Mouse (Mus musculus): ENCODE measurements at regions not wholly inside any gene's neighbourhood (a gene's known extent, or its start where the extent isn't known, plus 50 kb on each side); places are given as distances from the start of the nearest gene placed in this dataset.

DNA sequence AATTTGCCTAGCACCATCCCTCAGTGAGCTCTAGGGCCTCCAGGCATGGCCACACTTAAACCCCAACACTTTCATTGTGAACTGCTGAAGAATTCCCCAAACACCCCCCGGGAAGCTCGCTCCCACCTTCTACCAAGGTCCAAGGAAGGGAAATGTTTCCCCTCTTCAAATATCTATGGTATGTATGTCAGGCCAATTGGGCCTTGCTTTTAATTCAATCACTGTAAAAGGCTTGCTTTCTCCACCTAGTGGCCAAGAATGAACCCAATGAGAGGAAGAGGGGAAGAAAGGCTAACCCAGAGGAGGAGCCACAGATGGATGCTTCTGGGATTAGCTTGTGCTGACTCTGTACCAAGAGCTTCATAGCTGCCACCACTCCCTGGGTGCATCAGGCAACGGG, 336.3 kb upstream of the Tgfbr2 start:
- DNase-seq (ENCODE audit: low spot score): no peak

DNA sequence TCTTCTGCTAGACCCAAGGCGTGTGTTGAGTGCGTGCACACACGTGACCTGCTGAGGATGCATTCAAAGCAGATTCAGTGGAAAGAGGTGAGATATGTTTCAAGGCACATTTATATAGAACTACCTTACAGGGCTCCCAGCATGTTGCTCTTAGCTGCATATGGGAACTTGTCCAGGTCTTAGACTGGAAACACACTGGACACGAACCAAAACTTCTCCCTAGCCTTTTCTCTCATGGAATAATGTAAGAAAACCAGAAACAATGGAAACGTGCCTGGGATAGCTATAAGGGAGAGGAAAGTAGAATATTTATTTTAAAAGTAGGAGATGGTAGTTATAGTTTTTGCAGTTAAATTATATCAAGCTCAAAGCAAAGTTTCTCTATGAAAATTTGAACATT, 332.6 kb upstream of the Tgfbr2 start:
- no peak for DNase-seq (ENCODE audit: low spot score)

- no peak for DNase-seq (ENCODE audit: low spot score)
Measured at GRCm38 (mm10) chr9:116502831-116503230, 327.7 kb upstream of the Tgfbr2 start.

DNA sequence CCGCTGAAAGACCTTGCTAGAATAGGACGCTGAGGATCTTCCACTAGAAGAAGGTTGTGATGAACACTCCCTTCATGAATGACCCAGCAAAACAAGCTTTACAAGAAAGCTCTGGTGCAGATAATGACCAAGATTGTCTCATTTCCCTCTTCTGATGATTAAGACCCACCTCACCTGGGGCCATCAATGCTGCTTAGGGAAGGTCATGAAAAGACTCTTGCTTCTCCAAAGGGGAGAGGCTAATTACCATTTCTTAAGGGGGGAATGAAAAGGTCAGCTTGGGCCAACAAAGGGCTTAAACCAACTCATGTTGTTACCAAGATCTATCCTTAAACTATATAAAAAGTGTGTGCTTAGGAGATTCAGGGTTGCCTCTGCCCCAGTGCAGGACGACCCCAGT, 325.8 kb upstream of the Tgfbr2 start:
- no peak for DNase-seq (ENCODE audit: low spot score)

DNA sequence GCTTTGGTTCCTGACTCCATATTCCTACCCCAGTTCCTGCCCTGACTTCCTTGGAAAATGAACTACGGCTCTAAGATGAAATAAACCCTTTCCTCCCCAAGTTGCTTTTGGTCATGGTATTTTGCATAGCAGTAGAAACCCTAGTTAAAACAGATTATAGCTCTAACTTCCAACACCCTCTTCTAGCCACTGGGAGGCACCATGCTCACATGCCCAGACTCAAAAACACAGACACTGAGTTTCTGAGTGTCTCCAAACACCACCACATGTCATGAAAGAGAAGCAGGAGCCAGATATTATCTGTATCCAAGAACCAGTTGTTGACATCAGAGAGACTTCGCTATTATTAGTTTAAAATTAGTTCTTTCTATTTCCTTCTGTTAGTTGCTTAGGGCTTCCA, 316.1 kb upstream of the Tgfbr2 start:
- DNase-seq (ENCODE audit: low spot score): no peak

DNA sequence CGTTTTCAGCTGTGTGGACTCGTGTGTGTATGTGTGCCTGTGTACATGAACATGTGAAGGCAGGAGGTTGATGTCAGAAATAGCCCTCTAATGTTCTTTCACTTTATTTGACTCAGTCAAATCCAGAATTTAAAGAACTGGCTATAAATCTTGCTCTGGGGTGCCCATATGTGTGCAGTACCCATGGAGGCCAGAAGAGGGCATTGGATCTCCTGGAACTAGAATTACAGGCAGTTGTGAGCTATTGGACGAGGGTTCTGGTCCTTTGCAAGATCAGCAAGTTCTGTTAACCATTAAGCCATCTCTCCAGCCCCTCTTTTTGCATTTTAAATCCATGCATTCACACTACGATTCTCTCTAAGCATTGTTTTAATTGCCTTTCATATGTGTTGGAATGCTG, 314.6 kb upstream of the Tgfbr2 start:
- peak; percentile 25 for DNase-seq (ENCODE audit: low spot score)

DNA sequence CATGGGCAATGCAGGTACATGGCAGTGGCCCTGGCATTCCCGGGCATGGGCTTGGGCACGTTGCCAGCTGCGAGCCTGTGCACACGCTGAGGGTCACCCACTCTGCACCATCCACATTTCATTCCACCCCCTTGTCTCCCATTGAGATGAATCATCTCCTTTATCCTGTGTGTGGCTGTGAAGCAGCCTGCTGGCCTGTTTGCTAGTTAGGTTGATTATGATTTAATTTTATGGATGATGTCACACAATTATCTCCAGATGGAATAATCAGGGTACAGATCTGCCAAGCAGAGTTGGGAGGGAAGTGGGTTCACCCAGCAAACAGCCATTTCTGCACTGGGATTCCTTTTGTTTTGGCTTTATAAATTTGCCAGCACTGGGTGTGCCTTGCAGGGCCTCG, 314.1 kb upstream of the Tgfbr2 start:
- no peak for DNase-seq (ENCODE audit: low spot score)

GRCm38 (mm10) chr9:116477309-116477708, 302.1 kb upstream of the Tgfbr2 start:
- DNase-seq (ENCODE audit: low spot score): no peak

- DNase-seq (ENCODE audit: low spot score): no peak
Measured at GRCm38 (mm10) chr9:116475206-116475955, 300.2 kb upstream of the Tgfbr2 start.

GRCm38 (mm10) chr9:116472855-116473254, 297.7 kb upstream of the Tgfbr2 start:
- no peak for DNase-seq (ENCODE audit: low spot score)

DNA sequence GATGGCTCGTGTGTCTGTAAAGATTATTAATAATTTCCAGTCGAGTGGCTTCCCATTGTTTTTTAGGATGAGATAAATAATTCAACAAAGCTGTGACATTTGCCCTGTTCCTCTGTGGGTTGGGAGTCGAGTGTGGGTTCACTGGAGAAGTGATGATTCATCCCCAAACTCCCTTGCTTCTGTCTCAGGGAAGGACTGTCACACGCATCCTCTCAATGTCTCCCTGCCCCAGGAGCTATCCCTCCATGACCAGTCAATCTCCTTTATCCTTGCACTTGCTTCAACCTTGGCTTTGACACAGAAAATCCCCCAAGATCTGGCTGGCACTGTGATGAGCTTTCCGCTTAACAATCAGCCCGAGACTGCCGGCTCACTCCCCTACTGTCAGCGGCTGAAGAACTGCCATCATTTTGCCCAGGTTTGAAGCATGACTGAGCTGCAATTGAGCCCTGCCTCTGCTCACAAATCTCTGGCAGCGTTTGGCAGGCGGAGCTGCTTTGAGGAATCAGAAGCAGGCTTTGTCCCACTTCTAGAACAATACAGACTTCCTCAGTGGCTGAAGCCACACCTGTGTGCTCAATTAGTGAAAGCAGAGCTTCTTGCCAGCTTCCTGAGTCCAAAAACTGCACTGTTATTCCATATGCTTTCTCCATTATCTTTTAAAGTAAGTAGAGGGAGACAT, 293.6 kb upstream of the Tgfbr2 start:
- DNase-seq (ENCODE audit: low spot score): no peak

DNA sequence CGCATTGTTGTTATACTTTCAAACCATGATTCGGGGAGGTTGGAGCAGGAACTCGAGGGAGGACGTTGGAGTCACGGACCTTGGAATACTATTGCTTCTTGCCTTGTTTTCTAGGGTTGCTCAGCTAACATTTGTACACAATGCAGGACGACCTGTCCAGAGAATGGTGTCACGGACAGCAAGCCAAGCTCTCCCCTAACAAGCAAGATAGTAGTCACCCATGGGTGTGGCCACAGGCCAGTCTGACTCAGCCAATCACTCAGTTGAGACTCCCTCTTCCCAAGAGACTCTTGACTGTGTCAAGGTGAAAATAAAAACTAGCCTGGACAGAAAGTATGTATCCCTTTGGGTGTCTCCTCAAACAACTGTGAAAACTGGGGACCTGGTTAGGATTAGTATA, 291.2 kb upstream of the Tgfbr2 start:
- no peak for DNase-seq (ENCODE audit: low spot score)

GRCm38 (mm10) chr9:116464626-116465025, 289.5 kb upstream of the Tgfbr2 start:
- no peak for DNase-seq (ENCODE audit: low spot score)

GRCm38 (mm10) chr9:116462232-116462631, 287.1 kb upstream of the Tgfbr2 start:
- no peak for DNase-seq (ENCODE audit: low spot score)

- DNase-seq (ENCODE audit: low spot score): no peak
Measured at GRCm38 (mm10) chr9:116460022-116460421, 284.9 kb upstream of the Tgfbr2 start.

GRCm38 (mm10) chr9:116452050-116452449, 276.9 kb upstream of the Tgfbr2 start:
- no peak for DNase-seq (ENCODE audit: low spot score)

DNA sequence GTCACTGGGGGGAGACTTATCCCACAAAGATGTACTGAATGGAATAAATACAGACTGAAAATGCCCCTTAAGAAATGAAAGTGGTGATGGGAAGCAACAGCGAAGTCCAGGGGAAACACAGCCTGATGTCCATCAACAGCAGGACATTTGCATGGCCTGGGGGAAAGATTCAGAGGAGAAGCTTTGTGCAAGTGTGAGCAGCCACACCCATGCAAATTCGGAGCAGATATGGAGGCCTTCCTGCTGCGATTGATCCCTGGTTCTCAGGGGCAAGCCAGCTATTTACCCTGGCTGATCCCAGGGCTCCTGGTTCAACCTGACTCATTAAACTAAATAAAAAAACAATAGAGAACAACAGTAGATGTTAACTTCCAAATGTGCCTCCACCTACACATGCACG, 275.7 kb upstream of the Tgfbr2 start:
- no peak for DNase-seq (ENCODE audit: low spot score)

GRCm38 (mm10) chr9:116447734-116448133, 272.6 kb upstream of the Tgfbr2 start:
- DNase-seq (ENCODE audit: low spot score): no peak

- DNase-seq (ENCODE audit: low spot score): no peak
Measured at GRCm38 (mm10) chr9:116438580-116438979, 263.4 kb upstream of the Tgfbr2 start.

DNA sequence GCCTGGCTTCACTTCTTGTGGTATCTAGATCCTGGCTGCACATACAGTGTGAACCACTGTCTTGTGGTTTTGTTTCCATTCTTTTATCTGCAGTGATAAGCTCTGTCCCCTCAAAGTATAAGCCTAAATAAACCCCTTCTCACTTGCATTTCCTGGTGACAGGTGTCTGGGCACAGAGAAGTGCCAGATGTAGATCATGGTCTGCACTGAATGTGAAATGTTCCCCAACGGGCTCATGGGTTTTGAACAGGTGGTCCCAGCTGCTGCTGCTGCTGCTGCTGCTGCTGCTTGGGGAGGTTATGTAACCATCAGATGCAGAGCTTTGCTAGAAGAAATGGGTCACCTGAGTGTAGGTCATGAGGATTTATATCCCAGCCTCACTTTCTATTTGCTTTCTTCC, 259.3 kb upstream of the Tgfbr2 start:
- DNase-seq (ENCODE audit: low spot score): no peak

GRCm38 (mm10) chr9:116429061-116429460, 253.9 kb upstream of the Tgfbr2 start:
- no peak for DNase-seq (ENCODE audit: low spot score)

- DNase-seq (ENCODE audit: low spot score): no peak
Measured at GRCm38 (mm10) chr9:116428475-116428874, 253.3 kb upstream of the Tgfbr2 start.

- DNase-seq (ENCODE audit: low spot score): no peak
Measured at GRCm38 (mm10) chr9:116427278-116427677, 252.1 kb upstream of the Tgfbr2 start.

Data from urinary bladder, postnatal 14 days (tissue).